Mouse (Mus musculus): ENCODE measurements around the gene Etv1.

Gene Etv1

GRCm38 (mm10) chr12:38779186-38779777 is at the start of gene Etv1:
TSS of gene Etv1 (plus strand) at chr12:38779380.
- DNase-seq, result peak; percentile 44

- DNase-seq, result no peak
Measured at GRCm38 (mm10) chr12:38729661-38730060, 49.5 kb upstream of the Etv1 start.

GRCm38 (mm10) chr12:38730791-38731190 is 48.4 kb upstream of the Etv1 start:
- DNase-seq, result no peak

GRCm38 (mm10) chr12:38759322-38759721 is 19.9 kb upstream of the Etv1 start:
- DNase-seq, result no peak

GRCm38 (mm10) chr12:38777316-38777715 is 1.9 kb upstream of the Etv1 start:
- DNase-seq, result peak; percentile 11

GRCm38 (mm10) chr12:38777957-38778298 is 1.3 kb upstream of the Etv1 start:
- DNase-seq, result no peak

GRCm38 (mm10) chr12:38778299-38779075 is 693 bp upstream of the Etv1 start:
- DNase-seq, result peak; percentile 93

GRCm38 (mm10) chr12:38780006-38780954 is 1.1 kb downstream of the Etv1 start:
- peak; percentile 62 for DNase-seq

- DNase-seq, result peak; percentile 7
Measured at GRCm38 (mm10) chr12:38780955-38781304, 1.8 kb downstream of the Etv1 start.

- no peak for DNase-seq
Measured at GRCm38 (mm10) chr12:38781686-38782085, 2.5 kb downstream of the Etv1 start.

- DNase-seq, result no peak
Measured at GRCm38 (mm10) chr12:38783291-38783690, 4.1 kb downstream of the Etv1 start.

- DNase-seq, result no peak
Measured at GRCm38 (mm10) chr12:38784221-38784620, 5.0 kb downstream of the Etv1 start.

- DNase-seq, result no peak
Measured at GRCm38 (mm10) chr12:38786571-38786970, 7.4 kb downstream of the Etv1 start.

- DNase-seq, result no peak
Measured at GRCm38 (mm10) chr12:38787704-38788103, 8.5 kb downstream of the Etv1 start.

GRCm38 (mm10) chr12:38788621-38789020 is 9.4 kb downstream of the Etv1 start:
- peak; percentile 62 for DNase-seq

GRCm38 (mm10) chr12:38789789-38790355 is 10.7 kb downstream of the Etv1 start:
- DNase-seq, result no peak

GRCm38 (mm10) chr12:38793076-38793475 is 13.9 kb downstream of the Etv1 start:
- DNase-seq, result no peak

- peak; percentile 10 for DNase-seq
Measured at GRCm38 (mm10) chr12:38793697-38794096, 14.5 kb downstream of the Etv1 start.

GRCm38 (mm10) chr12:38807031-38807430 is 27.9 kb downstream of the Etv1 start:
- no peak for DNase-seq

- no peak for DNase-seq
Measured at GRCm38 (mm10) chr12:38812392-38812791, 33.2 kb downstream of the Etv1 start.

GRCm38 (mm10) chr12:38814010-38814786 is 35.0 kb downstream of the Etv1 start:
- no peak for DNase-seq

GRCm38 (mm10) chr12:38816235-38816634 is 37.1 kb downstream of the Etv1 start:
- DNase-seq, result no peak

All from kidney, postnatal 14 days (tissue).